Mouse (Mus musculus) adrenal gland, adult 8-10 months (tissue): ENCODE data around the gene Ugt1a5. TPM values are rescaled to one million over a fixed set of nuclear protein-coding genes. Genes with fewer than 3 reads are reported as not detected.
"Not testable (repeated sequence)": the region's sequence is repeated elsewhere in the genome, so short reads cannot be mapped to it uniquely, and the experiment has no call there.

Experiments used
- DNase-seq: peaks from one replicate; pipeline ENCODE4 v3.0.0; 2022
- total RNA-seq, 4 experiments: library from RNA; stranded (reverse); gene quantifications; 2 replicates each; pipeline ENCODE4 v1.2.4; 2022

Ugt1a5 gene
- total RNA-seq = 1 to 10 TPM in 1 of 4 experiments, under 1 TPM in 2, not detected in 1; 0.38 to 1.3 (median 0.73) TPM

- DNase-seq = no peak
Measured at GRCm38 (mm10) chr1:88165711-88166110, at the start of gene Ugt1a5. Ugt1a5 (plus strand) TSS chr1:88166012.

- DNase-seq = not testable (repeated sequence)
Measured at GRCm38 (mm10) chr1:88120550-88120949, 45.3 kb upstream of the Ugt1a5 start.

GRCm38 (mm10) chr1:88121521-88121920 lies 44.3 kb upstream of the Ugt1a5 start:
- not testable (repeated sequence) for DNase-seq

GRCm38 (mm10) chr1:88125827-88126360 lies 39.9 kb upstream of the Ugt1a5 start:
- DNase-seq = not testable (repeated sequence)

- peak; percentile 31 for DNase-seq
Measured at GRCm38 (mm10) chr1:88129091-88129490, 36.7 kb upstream of the Ugt1a5 start.

- not testable (repeated sequence) for DNase-seq
Measured at GRCm38 (mm10) chr1:88130223-88130622, 35.6 kb upstream of the Ugt1a5 start.

GRCm38 (mm10) chr1:88133908-88134456 lies 31.8 kb upstream of the Ugt1a5 start:
- no peak for DNase-seq

- DNase-seq = peak; percentile 29
Measured at GRCm38 (mm10) chr1:88134457-88135011, 31.3 kb upstream of the Ugt1a5 start, which contains the start of gene Ugt1a6a. Ugt1a6a (plus strand) TSS chr1:88134809.

GRCm38 (mm10) chr1:88135229-88135904 lies 30.4 kb upstream of the Ugt1a5 start:
- not testable (repeated sequence) for DNase-seq

GRCm38 (mm10) chr1:88136646-88137045 lies 29.2 kb upstream of the Ugt1a5 start:
- DNase-seq = no peak

- no peak for DNase-seq
Measured at GRCm38 (mm10) chr1:88137264-88137663, 28.5 kb upstream of the Ugt1a5 start.

- DNase-seq = no peak
Measured at GRCm38 (mm10) chr1:88138145-88138544, 27.7 kb upstream of the Ugt1a5 start.

GRCm38 (mm10) chr1:88140492-88140891 lies 25.3 kb upstream of the Ugt1a5 start:
- not testable (repeated sequence) for DNase-seq

GRCm38 (mm10) chr1:88143966-88144675 lies 21.7 kb upstream of the Ugt1a5 start:
- DNase-seq = not testable (repeated sequence)

GRCm38 (mm10) chr1:88145278-88145677 lies 20.5 kb upstream of the Ugt1a5 start:
- not testable (repeated sequence) for DNase-seq

- not testable (repeated sequence) for DNase-seq
Measured at GRCm38 (mm10) chr1:88150133-88150532, 15.7 kb upstream of the Ugt1a5 start.

GRCm38 (mm10) chr1:88158430-88158829 lies 7.4 kb upstream of the Ugt1a5 start:
- DNase-seq = no peak

- DNase-seq = not testable (repeated sequence)
Measured at GRCm38 (mm10) chr1:88172190-88172589, 6.4 kb downstream of the Ugt1a5 start.

- no peak for DNase-seq
Measured at GRCm38 (mm10) chr1:88179657-88180056, 13.8 kb downstream of the Ugt1a5 start.

- no peak for DNase-seq
Measured at GRCm38 (mm10) chr1:88186325-88186935, 20.6 kb downstream of the Ugt1a5 start.

GRCm38 (mm10) chr1:88192136-88192535 lies 26.3 kb downstream of the Ugt1a5 start:
- DNase-seq = no peak

GRCm38 (mm10) chr1:88195687-88196086 lies 29.9 kb downstream of the Ugt1a5 start:
- no peak for DNase-seq
